Mouse (Mus musculus) heart, postnatal 0 days (tissue): ENCODE data around the gene Tmem8.

ENCODE experiments used
- CTCF ChIP-seq: IDR thresholded peaks from 2 replicates; pipeline ENCODE4 v1.5.1; 2016; ENCODE audit warnings: antibody characterized with exemption, control low read depth, low read depth
- EP300 ChIP-seq: IDR thresholded peaks from 2 replicates; pipeline ENCODE4 v1.6.1; 2016; ENCODE audit warnings: antibody characterized with exemption, low read depth

DNA sequence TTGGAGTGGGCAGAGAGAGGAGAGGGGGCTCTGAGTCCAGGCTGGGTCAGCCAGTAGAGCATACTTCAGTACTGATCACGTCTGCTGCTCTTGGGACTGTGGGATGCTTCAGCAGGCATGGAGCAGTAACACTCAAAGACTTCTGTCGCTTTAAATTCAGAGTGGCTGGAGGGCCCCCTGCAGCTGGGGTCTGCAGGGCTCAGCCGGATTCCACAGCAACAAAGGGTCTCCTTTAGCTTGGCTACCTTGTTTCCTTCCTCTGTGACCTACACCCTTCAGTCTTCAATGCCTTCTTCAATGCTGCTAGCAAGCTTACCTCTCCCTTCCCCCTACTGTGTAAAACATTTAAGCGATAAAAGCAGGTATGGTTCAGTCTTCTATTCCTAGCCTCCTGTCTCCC is 2.1 kb upstream of the Tmem8 start:
- TF ChIP-seq CTCF (no peak), EP300 (no peak)
